Mouse (Mus musculus) colon, adult 2 months (tissue): Measurements from ENCODE around the gene Cdc42ep4. TPM values are rescaled to one million over a fixed set of nuclear protein-coding genes. Genes with fewer than 3 reads are reported as not detected.

Experiments
- polyA plus RNA-seq: library from polyadenylated mRNA; depleted of rRNA; stranded (reverse); fragments of >200 nt; gene quantifications from 2 replicates; pipeline ENCODE4 v1.2.3, GENCODE M21; 2012; rRNA removed

Cdc42ep4 gene
- 54.2 and 57.0 TPM in 2 replicates for polyA plus RNA-seq

DNA sequence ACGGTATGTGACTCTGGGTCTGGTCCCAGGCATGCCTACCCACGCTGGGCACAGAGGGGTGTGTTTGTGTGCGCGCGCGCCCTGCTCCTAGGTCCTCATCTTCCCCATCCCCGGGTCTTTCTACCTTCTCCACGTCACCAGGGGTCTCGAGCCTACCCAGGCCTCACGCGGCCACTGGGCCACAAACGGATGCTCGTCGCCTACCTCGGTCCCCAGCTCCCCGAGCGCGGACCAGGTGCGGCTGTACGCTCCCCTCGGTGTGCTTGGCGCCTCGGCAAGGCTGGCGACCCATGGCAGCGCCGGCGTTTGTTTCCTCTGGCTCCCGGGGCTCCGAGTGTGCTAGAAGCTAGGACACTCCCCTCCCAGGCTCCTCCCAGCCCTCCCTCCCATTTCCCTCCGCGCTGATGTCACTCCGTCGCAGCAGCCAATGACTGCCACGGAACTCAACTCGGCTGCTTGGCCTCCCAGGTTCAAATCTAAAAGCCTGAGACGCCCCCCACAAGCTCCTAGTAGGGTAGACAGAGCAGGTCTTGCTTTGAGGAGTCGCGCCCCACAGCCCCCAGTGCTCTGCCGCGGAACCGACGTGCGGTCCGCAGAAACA, at the start of gene Cdc42ep4:
Gene Cdc42ep4 (minus strand): TSS at position 398 of the 601 bp plus-strand sequence.

DNA sequence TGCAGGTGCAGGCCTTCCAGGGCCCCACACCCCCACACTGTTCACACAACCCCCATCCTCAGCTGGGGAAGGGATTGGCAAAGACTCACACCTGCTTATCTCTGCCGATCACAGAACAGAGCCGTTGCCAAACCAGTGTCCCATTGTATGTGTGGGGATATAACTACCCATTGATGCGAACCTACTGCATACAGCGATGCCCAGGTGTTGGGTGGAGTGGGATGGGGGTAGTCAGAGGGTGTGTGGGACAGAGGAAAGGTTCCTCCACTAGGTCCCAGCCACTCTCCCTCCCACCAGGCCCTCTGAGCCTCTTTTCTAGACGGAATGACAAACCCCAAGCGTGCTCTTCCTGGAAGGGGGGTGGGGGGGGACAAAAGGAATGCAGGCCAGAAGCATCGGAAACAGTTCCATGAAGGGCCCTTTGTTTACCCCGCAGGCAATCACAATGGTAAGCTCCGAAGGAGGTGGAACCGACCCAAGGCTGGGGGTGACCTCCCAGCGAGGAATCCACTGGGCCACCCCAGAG, 41.9 kb downstream of the Cdc42ep4 start, which contains the start of gene Cpsf4l:
Gene Cpsf4l (minus strand): TSS at position 287 of the 526 bp plus-strand sequence.

DNA sequence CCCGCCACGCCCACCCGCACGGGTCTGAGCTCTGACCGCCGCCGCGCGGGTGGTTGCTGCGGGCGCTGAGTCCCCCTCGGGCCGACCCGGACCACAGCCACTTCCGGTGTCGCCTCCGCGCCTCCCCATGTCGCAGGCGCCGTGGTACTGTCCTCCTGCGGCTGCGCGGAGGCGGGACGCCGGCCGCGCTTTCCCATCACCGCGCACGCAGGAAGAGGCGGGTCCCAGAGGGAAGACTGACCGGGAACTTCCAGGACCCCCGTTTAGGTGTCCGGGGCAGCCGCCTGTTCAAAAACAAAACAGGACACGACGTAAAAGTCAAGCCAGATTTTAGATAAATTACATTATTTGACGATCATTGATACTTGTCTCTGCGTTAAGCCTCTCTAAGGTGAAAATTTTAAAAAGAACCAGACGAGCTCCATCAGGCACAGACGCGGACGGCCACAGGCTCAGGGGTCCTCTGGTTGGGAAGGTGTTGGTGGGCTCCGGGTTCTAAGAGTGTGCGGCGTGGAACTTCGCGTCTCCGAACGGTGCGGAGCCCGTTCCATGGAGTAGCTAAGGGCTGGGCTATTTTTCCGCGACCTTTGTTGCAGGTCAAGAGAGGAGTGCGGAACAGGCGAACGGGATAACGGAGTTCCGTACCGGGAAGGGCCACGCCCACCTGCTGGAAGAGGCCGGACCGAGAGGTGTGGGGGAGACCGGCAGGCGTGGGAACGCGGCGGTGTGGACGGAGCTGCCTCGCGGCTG, 67.5 kb downstream of the Cdc42ep4 start, which contains the start of the genes Fam104a and D11Wsu47e:
Gene Fam104a (minus strand): TSS at position 199 of the 750 bp plus-strand sequence.
Gene D11Wsu47e (plus strand): TSS at position 456 of the 750 bp plus-strand sequence.

Other genes starting within 250 kb of the Cdc42ep4 start
- gene Sstr2, start 132.5 kb downstream of the Cdc42ep4 start, polyA plus RNA-seq: 6.5 and 9.2 TPM in 2 replicates
- 72.4 and 76.1 TPM in 2 replicates for gene Cog1, start 102.7 kb downstream of the Cdc42ep4 start, polyA plus RNA-seq
- gene Slc39a11, start 101.8 kb downstream of the Cdc42ep4 start, polyA plus RNA-seq: 87.7 and 90.0 TPM in 2 replicates
- 39.8 and 43.6 TPM in 2 replicates for gene Fam104a, start 67.7 kb downstream of the Cdc42ep4 start, polyA plus RNA-seq
- 4.9 and 5.3 TPM in 2 replicates for gene D11Wsu47e, start 67.5 kb downstream of the Cdc42ep4 start, polyA plus RNA-seq
- gene Cpsf4l, start 41.9 kb downstream of the Cdc42ep4 start, polyA plus RNA-seq: not detected in 2 replicates